Mouse (Mus musculus) hindbrain, embryonic 16.5 days (tissue): ENCODE measurements at regions not wholly inside any gene's neighbourhood (a gene's known extent, or its start where the extent isn't known, plus 50 kb on each side); places are given as distances from the start of the nearest gene placed in this dataset.

Source experiments
- ATAC-seq: fragments of 200-750 bp; cut with Nextera tagmentation; 2 replicates; pipeline ENCODE4 v1.8.0; 2017; ENCODE audit warnings: moderate TSS enrichment, moderate library complexity
- H3K27ac ChIP-seq: fragments of 300-500 bp; sonication (generic); 2 replicates; pipeline ENCODE4 v1.5.1; 2014; ENCODE audit warnings: low read depth, mild to moderate bottlenecking, control low read depth, low read length, moderate library complexity
- H3K27me3 ChIP-seq: fragments of 300-500 bp; sonication (generic); replicated peaks from 2 replicates; pipeline ENCODE4 v1.6.1; 2014; ENCODE audit warnings: low read length; ENCODE audit not compliant: control insufficient read depth, insufficient read depth
- H3K36me3 ChIP-seq: fragments of 300-500 bp; sonication (generic); 2 replicates; pipeline ENCODE4 v1.6.1; 2014; ENCODE audit warnings: mild to moderate bottlenecking, low read length, moderate library complexity, mixed read lengths; ENCODE audit not compliant: control insufficient read depth, insufficient read depth
- H3K4me1 ChIP-seq: fragments of 300-500 bp; sonication (generic); 2 replicates; pipeline ENCODE4 v1.6.1; 2014; ENCODE audit warnings: low read depth, low read length; ENCODE audit not compliant: control insufficient read depth, insufficient read depth
- H3K4me2 ChIP-seq: fragments of 300-500 bp; sonication (generic); 2 replicates; pipeline ENCODE4 v1.6.1; 2014; ENCODE audit warnings: mild to moderate bottlenecking, low read length, control low read depth, moderate library complexity
- H3K4me3 ChIP-seq: fragments of 300-500 bp; sonication (generic); 2 replicates; pipeline ENCODE4 v1.5.1; 2014; ENCODE audit warnings: mild to moderate bottlenecking, low read length, control low read depth, moderate library complexity
- H3K9ac ChIP-seq: fragments of 300-500 bp; sonication (generic); 2 replicates; pipeline ENCODE4 v1.6.1; 2014; ENCODE audit warnings: low read depth, mild to moderate bottlenecking, control low read depth, low read length, moderate library complexity
- H3K9me3 ChIP-seq: fragments of 300-500 bp; sonication (generic); 2 replicates; pipeline ENCODE4 v1.6.1; 2014; ENCODE audit warnings: mild to moderate bottlenecking, low read length, moderate library complexity; ENCODE audit not compliant: control insufficient read depth
- WGBS: fragments of 180-500 bp; shearing (Covaris S2); extraction: QIAGEN DNeasy Blood & Tissue Kit; methylation state at CpG from one replicate; pipeline ENCODE4 v1.1.7; 2014; 5-methylcytosine and 5-hydroxymethylcytosine counted together

DNA sequence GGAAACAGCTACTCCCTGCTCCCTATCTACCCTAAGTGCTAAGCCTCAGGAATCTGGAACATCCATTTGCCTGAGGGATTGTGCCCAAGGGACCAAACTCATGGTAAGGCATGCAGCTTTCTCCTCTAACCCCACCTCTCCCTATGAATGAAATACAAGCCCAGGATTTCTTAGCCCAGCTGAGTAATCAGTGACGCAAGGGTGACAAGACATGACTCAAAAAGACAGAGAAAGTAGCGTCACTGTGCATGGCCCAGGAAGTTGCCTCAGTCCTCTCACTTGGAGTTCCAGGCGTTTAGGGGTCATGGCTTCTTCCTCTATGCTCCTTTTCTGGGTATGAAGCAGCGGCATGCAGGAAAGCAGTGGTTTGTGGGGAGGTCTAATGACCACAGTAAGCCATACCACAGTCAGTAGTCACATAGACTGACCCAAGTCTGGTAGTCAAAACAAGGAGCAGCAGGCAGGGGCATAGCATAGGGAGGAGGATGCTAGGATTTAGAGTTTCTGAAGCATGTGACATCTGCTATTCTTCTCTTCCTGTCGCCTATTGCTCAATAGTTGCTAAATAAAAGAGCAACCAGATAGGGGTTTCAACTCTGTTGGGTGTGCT lies 78.7 kb upstream of the Cd93 start:
- no peak overlapping the region for H3K4me2 ChIP-seq
- no peaks in the 10 kb centered on the region for H3K4me1 ChIP-seq
- no peak for ATAC-seq

DNA sequence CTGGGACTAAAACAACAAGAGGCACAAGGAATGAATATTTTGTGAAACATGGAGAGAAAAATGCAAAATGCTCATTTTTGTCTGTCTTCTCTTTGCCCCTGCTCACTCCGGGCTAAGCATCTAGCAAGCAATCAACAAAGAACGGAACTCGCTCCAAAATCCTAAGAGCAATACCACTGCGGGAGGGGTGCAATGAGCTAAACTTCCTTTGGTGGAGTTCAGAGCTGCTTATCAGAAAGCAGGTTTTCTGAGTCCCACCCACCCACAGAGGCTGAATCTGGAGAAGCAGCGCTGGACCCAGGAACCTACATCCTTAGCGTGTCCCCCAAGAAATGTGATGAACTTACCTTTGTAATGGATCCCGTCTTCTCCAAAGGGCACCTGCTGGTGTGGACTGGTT lies 76.9 kb upstream of the Cd93 start:
- no peak overlapping the region for H3K9ac ChIP-seq
- no peak overlapping the region for H3K4me2 ChIP-seq
- no peak overlapping the region for H3K4me3 ChIP-seq
- H3K27ac ChIP-seq = no peak overlapping the region
- H3K27me3 ChIP-seq = no peaks in the 10 kb centered on the region
- no peaks in the 10 kb centered on the region for H3K36me3 ChIP-seq
- H3K9me3 ChIP-seq = no peaks in the 10 kb centered on the region
- no peaks in the 10 kb centered on the region for H3K4me1 ChIP-seq
- no peak for ATAC-seq
- WGBS = 81% methylated on average over 7 of the region's 7 CpGs

More for the DNA sequence above, 78.7 kb upstream of the Cd93 start:
- Histone ChIP-seq H3K9ac (no peak overlapping the region), H3K9me3 (no peaks in the 10 kb centered on the region), H3K36me3 (no peaks in the 10 kb centered on the region), H3K27me3 (no peaks in the 10 kb centered on the region), H3K4me3 (no peak overlapping the region), H3K27ac (no peak overlapping the region)
- WGBS = 68% methylated on average over 5 of the region's 5 CpGs

DNA sequence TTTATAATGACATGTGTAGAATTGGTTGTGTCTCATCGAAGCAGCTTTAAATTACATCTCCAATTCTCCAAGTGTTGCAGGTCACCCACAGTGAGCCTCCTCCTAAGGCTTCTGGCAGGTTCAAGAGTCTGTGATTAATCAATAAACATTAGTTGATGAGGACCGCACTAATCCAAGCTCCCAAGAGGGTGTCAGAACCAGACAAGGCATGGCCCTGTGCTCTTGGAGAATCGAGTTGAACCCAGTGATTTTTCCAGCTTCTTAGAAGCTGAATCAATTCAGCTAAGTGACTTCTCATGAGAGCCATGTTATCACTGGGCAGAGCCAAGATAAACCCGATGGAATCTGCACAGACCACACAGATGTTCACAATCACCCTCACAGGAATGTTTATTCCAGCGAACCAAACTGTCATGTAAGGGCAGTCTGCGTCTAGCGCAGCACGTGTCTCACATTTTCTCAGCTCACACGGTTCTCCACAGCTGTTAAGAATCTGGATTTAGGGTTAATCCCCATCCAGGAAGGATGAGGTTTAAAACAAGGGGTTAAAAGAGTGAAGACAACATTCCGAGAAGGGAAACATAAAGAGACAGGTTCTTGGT lies 76.4 kb upstream of the Cd93 start:
- Histone ChIP-seq H3K4me2 (no peak overlapping the region), H3K4me1 (no peaks in the 10 kb centered on the region), H3K4me3 (no peak overlapping the region), H3K27me3 (no peaks in the 10 kb centered on the region), H3K36me3 (no peaks in the 10 kb centered on the region), H3K27ac (no peak overlapping the region), H3K9ac (no peak overlapping the region), H3K9me3 (no peaks in the 10 kb centered on the region)
- WGBS = 72% methylated on average over 10 of the region's 10 CpGs
- ATAC-seq = no peak

DNA sequence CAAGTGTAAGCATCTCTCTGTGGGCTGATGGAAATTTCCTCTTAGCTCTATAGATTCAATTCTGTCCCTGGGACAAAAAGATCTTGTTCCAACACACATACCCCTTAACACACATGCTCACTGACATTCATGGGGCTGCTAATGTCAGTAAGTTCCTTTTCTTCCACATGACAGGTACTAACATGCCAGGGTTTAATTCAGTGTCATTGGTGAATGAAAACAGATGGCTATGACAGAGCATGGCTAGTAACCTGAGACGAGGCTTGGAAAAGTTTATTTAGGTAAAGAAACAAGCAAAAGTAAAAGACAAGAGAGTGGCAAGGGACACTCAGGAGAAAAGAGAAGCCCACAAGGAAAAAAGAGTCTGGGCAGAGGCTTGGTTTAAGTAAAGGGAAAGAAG lies 74.5 kb upstream of the Cd93 start:
- H3K4me3 ChIP-seq = no peak overlapping the region
- ATAC-seq = no peak
- H3K36me3 ChIP-seq = no peaks in the 10 kb centered on the region
- no peaks in the 10 kb centered on the region for H3K27me3 ChIP-seq
- no peak overlapping the region for H3K9ac ChIP-seq
- H3K9me3 ChIP-seq = no peaks in the 10 kb centered on the region
- 48% methylated on average over 1 of the region's 1 CpGs for WGBS
- H3K27ac ChIP-seq = no peak overlapping the region
- no peak overlapping the region for H3K4me2 ChIP-seq
- no peaks in the 10 kb centered on the region for H3K4me1 ChIP-seq

DNA sequence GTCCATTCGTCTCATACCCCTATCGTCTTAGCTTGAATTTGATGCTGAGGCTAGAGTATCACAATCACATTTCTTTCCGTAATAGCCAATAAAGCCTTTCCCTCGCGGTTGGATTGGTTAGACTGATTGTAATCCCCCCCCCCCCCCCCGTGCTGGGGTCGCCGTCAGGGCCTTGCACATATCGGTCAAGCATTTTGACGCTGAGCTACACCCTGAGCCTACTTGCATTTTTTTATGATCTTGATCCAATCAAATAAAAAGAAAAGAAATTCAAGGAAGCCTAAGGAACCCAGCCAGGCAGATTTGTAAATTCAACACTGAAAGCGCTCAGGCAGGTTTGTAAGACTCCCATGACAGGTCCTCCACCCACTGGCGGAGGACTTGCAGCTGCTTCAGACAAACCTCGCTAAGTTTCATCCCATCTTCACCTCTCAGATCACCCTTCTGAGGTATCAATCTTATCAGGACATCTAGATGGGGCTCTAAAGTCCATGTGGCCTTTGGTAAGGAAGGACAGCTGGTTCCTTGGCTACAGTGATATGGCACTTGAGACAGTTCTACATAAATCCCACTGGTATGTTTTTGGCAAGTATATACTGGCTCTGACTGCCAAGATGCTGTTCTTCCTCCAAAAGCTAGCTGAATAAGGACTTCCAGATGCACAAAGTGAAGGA lies 66.8 kb upstream of the Cd93 start:
- no peak for ATAC-seq
- WGBS = 87% methylated on average over 11 of the region's 13 CpGs
- no peak overlapping the region for H3K9ac ChIP-seq
- H3K4me1 ChIP-seq = no peaks in the 10 kb centered on the region
- H3K27ac ChIP-seq = no peak overlapping the region
- H3K27me3 ChIP-seq = no peaks in the 10 kb centered on the region
- no peaks in the 10 kb centered on the region for H3K36me3 ChIP-seq
- no peaks in the 10 kb centered on the region for H3K9me3 ChIP-seq
- H3K4me3 ChIP-seq = no peak overlapping the region
- H3K4me2 ChIP-seq = no peak overlapping the region

DNA sequence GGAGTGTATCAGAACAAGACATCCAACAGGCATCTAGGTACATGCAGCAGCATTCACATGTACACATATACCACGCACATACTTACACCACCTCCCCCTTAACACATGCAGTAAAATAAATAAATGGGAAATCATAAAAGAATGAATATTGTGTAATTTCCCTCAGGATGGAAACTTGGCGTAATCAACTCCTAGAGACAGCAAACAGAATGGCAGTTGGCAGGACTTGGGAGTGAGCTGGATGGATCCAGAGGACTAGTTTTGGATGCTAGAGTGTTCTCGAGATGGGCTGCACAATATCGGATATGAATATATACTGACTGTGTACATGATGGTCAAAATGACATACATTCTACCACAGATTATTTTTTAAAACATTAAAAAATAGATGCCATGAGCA lies 66.0 kb upstream of the Cd93 start:
- ATAC-seq = no peak
- no peak overlapping the region for H3K27ac ChIP-seq
- 91% methylated on average over 4 of the region's 4 CpGs for WGBS
- no peak overlapping the region for H3K4me3 ChIP-seq
- H3K9ac ChIP-seq = no peak overlapping the region
- no peaks in the 10 kb centered on the region for H3K36me3 ChIP-seq
- no peak overlapping the region for H3K4me2 ChIP-seq
- H3K27me3 ChIP-seq = no peaks in the 10 kb centered on the region
- H3K9me3 ChIP-seq = no peaks in the 10 kb centered on the region
- no peaks in the 10 kb centered on the region for H3K4me1 ChIP-seq

DNA sequence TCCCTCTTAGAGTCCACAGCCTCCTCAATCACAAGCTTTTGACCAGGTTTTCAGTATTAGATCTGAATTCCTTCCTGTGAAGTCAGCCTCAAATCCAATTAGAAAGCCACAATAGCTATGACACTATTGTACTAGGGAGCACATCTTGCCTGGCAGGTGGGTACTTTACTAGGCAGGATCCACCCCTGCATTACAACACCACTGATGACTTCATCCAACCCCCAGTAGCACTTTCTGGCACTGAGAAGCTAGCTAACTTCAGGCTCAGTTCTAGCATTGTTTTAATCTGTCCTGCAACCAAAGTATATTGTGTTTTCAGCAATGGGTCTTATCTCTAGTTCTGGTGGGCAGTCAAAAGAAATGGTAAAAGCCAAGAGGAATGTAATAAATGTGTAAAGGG lies 64.2 kb upstream of the Cd93 start:
- no peak overlapping the region for H3K4me3 ChIP-seq
- H3K4me2 ChIP-seq = no peak overlapping the region
- no peaks in the 10 kb centered on the region for H3K27me3 ChIP-seq
- H3K9ac ChIP-seq = no peak overlapping the region
- no peaks in the 10 kb centered on the region for H3K36me3 ChIP-seq
- no peak for ATAC-seq
- no peaks in the 10 kb centered on the region for H3K4me1 ChIP-seq
- no peaks in the 10 kb centered on the region for H3K9me3 ChIP-seq
- H3K27ac ChIP-seq = no peak overlapping the region

DNA sequence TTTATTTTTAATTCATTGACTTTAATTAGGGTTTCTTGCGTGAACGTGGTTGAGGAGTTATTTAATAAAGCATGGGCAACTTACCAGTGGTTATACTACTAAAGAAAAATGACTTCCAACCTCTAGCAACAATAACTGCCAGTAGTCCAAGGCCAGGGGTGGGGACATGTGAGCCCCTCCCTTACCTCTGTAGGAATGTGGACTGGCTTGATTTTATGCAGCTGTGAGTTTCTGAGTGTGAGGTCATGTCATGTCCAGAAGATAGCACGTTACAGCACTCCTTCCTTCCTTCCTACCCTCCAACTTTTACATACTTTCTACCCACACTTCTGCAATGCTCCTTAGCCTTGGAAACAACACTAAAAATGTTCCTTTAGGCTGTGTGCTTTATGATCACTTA lies 63.6 kb upstream of the Cd93 start:
- no peak overlapping the region for H3K9ac ChIP-seq
- no peaks in the 10 kb centered on the region for H3K36me3 ChIP-seq
- H3K27me3 ChIP-seq = no peaks in the 10 kb centered on the region
- H3K9me3 ChIP-seq = no peaks in the 10 kb centered on the region
- H3K4me2 ChIP-seq = no peak overlapping the region
- H3K4me1 ChIP-seq = no peaks in the 10 kb centered on the region
- H3K27ac ChIP-seq = no peak overlapping the region
- WGBS = 84% methylated on average over 3 of the region's 3 CpGs
- no peak overlapping the region for H3K4me3 ChIP-seq
- no peak for ATAC-seq

DNA sequence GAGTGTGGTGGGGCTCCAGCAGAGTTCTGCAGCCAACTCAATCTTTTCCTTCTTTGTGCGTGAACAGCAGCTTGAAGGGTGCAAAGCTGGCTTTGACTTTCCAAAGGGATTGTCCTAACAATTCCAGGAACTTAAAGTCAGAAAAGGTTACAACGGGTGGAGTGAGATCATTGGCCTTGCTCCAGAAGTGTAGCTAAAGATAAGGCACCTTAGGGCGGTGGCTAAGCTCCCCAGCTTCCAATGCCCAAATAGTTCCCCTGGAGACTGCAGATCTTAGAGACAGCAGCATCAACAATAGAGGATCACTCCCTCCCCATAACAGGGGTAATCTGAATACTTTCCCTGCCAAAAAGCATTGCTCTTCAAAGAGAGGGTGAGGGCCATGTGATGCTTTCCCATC lies 62.3 kb upstream of the Cd93 start:
- no peaks in the 10 kb centered on the region for H3K4me1 ChIP-seq
- ATAC-seq = no peak

More for the DNA sequence above, 62.3 kb upstream of the Cd93 start:
- H3K9ac ChIP-seq = no peak overlapping the region
- H3K36me3 ChIP-seq = no peaks in the 10 kb centered on the region
- H3K27me3 ChIP-seq = no peaks in the 10 kb centered on the region
- WGBS = 78% methylated on average over 3 of the region's 3 CpGs
- H3K9me3 ChIP-seq = no peaks in the 10 kb centered on the region
- H3K27ac ChIP-seq = no peak overlapping the region
- no peak overlapping the region for H3K4me2 ChIP-seq
- no peak overlapping the region for H3K4me3 ChIP-seq
